Mouse (Mus musculus) liver, embryonic 16.5 days (tissue): ENCODE results near the gene Myzap. TPM values are rescaled to one million over a fixed set of nuclear protein-coding genes. Genes with fewer than 3 reads are reported as not detected.
A peak's percentile ranks its signal among the peaks of the same experiment; 100 is the strongest.

Experiments used
- ATAC-seq: fragments of 200-750 bp; cut with Nextera tagmentation; 2 replicates; pipeline ENCODE4 v1.8.0; 2017; ENCODE audit warnings: low read depth, mild to moderate bottlenecking, moderate number of reproducible peaks, moderate library complexity
- H3K27ac ChIP-seq: fragments of 300-500 bp; sonication (generic); 2 replicates; pipeline ENCODE4 v1.5.1; 2014; ENCODE audit warnings: mild to moderate bottlenecking, low read length
- H3K27me3 ChIP-seq: fragments of 300-500 bp; sonication (generic); 2 replicates; pipeline ENCODE4 v1.6.1; 2014; ENCODE audit warnings: low read depth, low read length, mixed read lengths; ENCODE audit not compliant: control insufficient read depth, insufficient read depth
- H3K36me3 ChIP-seq: fragments of 300-500 bp; sonication (generic); 2 replicates; pipeline ENCODE4 v1.6.1; 2014; ENCODE audit warnings: mild to moderate bottlenecking; ENCODE audit not compliant: control insufficient read depth, insufficient read depth
- H3K4me1 ChIP-seq: fragments of 300-500 bp; sonication (generic); 2 replicates; pipeline ENCODE4 v1.6.1; 2014; ENCODE audit warnings: low read depth, low read length, mixed read lengths; ENCODE audit not compliant: control insufficient read depth
- H3K4me2 ChIP-seq: fragments of 300-500 bp; sonication (generic); 2 replicates; pipeline ENCODE4 v1.6.1; 2014; ENCODE audit warnings: low read depth, low read length, mixed read lengths
- H3K4me3 ChIP-seq: fragments of 300-500 bp; sonication (generic); 2 replicates; pipeline ENCODE4 v1.5.1; 2014; ENCODE audit warnings: low read depth, mild to moderate bottlenecking, low read length
- H3K9ac ChIP-seq: fragments of 300-500 bp; sonication (generic); 2 replicates; pipeline ENCODE4 v1.6.1; 2014; ENCODE audit warnings: low read depth, low read length
- H3K9me3 ChIP-seq: fragments of 300-500 bp; sonication (generic); replicated peaks from 2 replicates; pipeline ENCODE4 v1.6.1; 2016; ENCODE audit warnings: low read length; ENCODE audit not compliant: control insufficient read depth
- WGBS: fragments of 180-500 bp; shearing (Covaris S2); extraction: QIAGEN DNeasy Blood & Tissue Kit; methylation state at CpG from one replicate; pipeline ENCODE4 v1.1.7; 2014; ENCODE audit not compliant: insufficient replicate concordance; 5-methylcytosine and 5-hydroxymethylcytosine counted together
- polyA plus RNA-seq: library from polyadenylated mRNA; unstranded; fragments of >200 nt; fragmentation: Nextera tagmentation; extraction: Ambion mirVana; gene quantifications from 2 replicates; pipeline ENCODE4 v1.2.1, GENCODE M21; 2015

Myzap gene
- polyA plus RNA-seq, 1 experiment from 2014 or later: 2.0 TPM

GRCm38 (mm10) chr9:71611876-71612275, 19.7 kb upstream of the Myzap start:
- no peaks in the 10 kb centered on the region for H3K27me3 ChIP-seq
- 68% methylated on average over 4 of the region's 4 CpGs for WGBS
- H3K36me3 ChIP-seq: no peaks in the 10 kb centered on the region
- no peak overlapping the region for H3K4me2 ChIP-seq
- H3K4me1 ChIP-seq: no peaks in the 10 kb centered on the region; the same call in 1 of the 2 replicates
- no peak overlapping the region for H3K9ac ChIP-seq
- H3K27ac ChIP-seq: no peak overlapping the region
- no peak for ATAC-seq
- no peaks in the 10 kb centered on the region for H3K9me3 ChIP-seq
- H3K4me3 ChIP-seq: no peak overlapping the region

GRCm38 (mm10) chr9:71609010-71609409, 16.9 kb upstream of the Myzap start:
- H3K4me1 ChIP-seq: no peaks in the 10 kb centered on the region; the same call in 1 of the 2 replicates
- no peaks in the 10 kb centered on the region for H3K9me3 ChIP-seq
- no peak overlapping the region for H3K4me3 ChIP-seq
- no peak overlapping the region for H3K9ac ChIP-seq
- no peak overlapping the region for H3K27ac ChIP-seq
- H3K4me2 ChIP-seq: no peak overlapping the region
- 54% methylated on average over 6 of the region's 6 CpGs for WGBS
- H3K36me3 ChIP-seq: no peaks in the 10 kb centered on the region
- ATAC-seq: no peak
- H3K27me3 ChIP-seq: no peaks in the 10 kb centered on the region

- Histone ChIP-seq H3K4me3 (no peak overlapping the region), H3K27me3 (no peaks in the 10 kb centered on the region), H3K36me3 (no peaks in the 10 kb centered on the region), H3K4me1 (no peaks in the 10 kb centered on the region; the same call in 1 of the 2 replicates), H3K9ac (no peak overlapping the region), H3K4me2 (no peak overlapping the region), H3K27ac (no peak overlapping the region), H3K9me3 (no peaks in the 10 kb centered on the region)
- ATAC-seq: peak; percentile 86
- 15% methylated on average over 13 of the region's 13 CpGs for WGBS
These were observed 14.3 kb upstream of the Myzap start for GRCm38 (mm10) chr9:71606296-71607057.

- 22% methylated on average over 6 of the region's 6 CpGs for WGBS
- H3K4me2 ChIP-seq: no peak overlapping the region
- H3K27me3 ChIP-seq: no peaks in the 10 kb centered on the region
- peak; percentile 25; the same call in 1 of the 2 replicates for ATAC-seq
- no peaks in the 10 kb centered on the region; the same call in 1 of the 2 replicates for H3K4me1 ChIP-seq
- no peak overlapping the region for H3K4me3 ChIP-seq
- H3K27ac ChIP-seq: no peak overlapping the region
- no peaks in the 10 kb centered on the region for H3K36me3 ChIP-seq
- H3K9ac ChIP-seq: no peak overlapping the region
- no peaks in the 10 kb centered on the region for H3K9me3 ChIP-seq
These were observed 12.9 kb upstream of the Myzap start for GRCm38 (mm10) chr9:71604914-71605635.

- Histone ChIP-seq H3K27ac (no peak overlapping the region), H3K4me2 (no peak overlapping the region), H3K9ac (no peak overlapping the region), H3K4me1 (no peaks in the 10 kb centered on the region), H3K9me3 (no peaks in the 10 kb centered on the region), H3K4me3 (no peak overlapping the region), H3K36me3 (no peaks in the 10 kb centered on the region), H3K27me3 (no peaks in the 10 kb centered on the region)
- ATAC-seq: no peak
- WGBS: 54% methylated on average over 7 of the region's 7 CpGs
These were observed 7.7 kb upstream of the Myzap start for GRCm38 (mm10) chr9:71599861-71600260.

GRCm38 (mm10) chr9:71596888-71597287, 4.7 kb upstream of the Myzap start:
- WGBS: 30% methylated on average over 6 of the region's 6 CpGs
- Histone ChIP-seq H3K27ac (no peak overlapping the region), H3K27me3 (no peaks in the 10 kb centered on the region), H3K4me3 (no peak overlapping the region), H3K4me2 (no peak overlapping the region), H3K9me3 (no peaks in the 10 kb centered on the region), H3K36me3 (no peaks in the 10 kb centered on the region), H3K4me1 (peaks cover 5% of the 10 kb centered on the region), H3K9ac (no peak overlapping the region)
- ATAC-seq: no peak

- Histone ChIP-seq H3K4me3 (peak overlapping the region; percentile 55; the same call in 1 of the 2 replicates), H3K36me3 (no peaks in the 10 kb centered on the region), H3K27me3 (no peaks in the 10 kb centered on the region), H3K4me2 (peak overlapping the region; percentile 59), H3K9me3 (no peaks in the 10 kb centered on the region), H3K4me1 (peaks cover 7% of the 10 kb centered on the region), H3K9ac (no peak overlapping the region), H3K27ac (no peak overlapping the region)
- WGBS: 24% methylated on average over 6 of the region's 6 CpGs
- 0 out of 2 replicates have a peak, but pooled peaks have one; percentile 30 for ATAC-seq
These were observed 571 bp upstream of the Myzap start for GRCm38 (mm10) chr9:71592577-71593285.

- Histone ChIP-seq H3K27me3 (no peaks in the 10 kb centered on the region), H3K4me1 (peaks cover 7% of the 10 kb centered on the region), H3K9ac (no peak overlapping the region), H3K9me3 (no peaks in the 10 kb centered on the region), H3K4me3 (no peak overlapping the region), H3K27ac (no peak overlapping the region), H3K4me2 (no peak overlapping the region), H3K36me3 (no peaks in the 10 kb centered on the region)
- 45% methylated on average over 5 of the region's 5 CpGs for WGBS
- ATAC-seq: no peak
These were observed 1.1 kb downstream of the Myzap start for GRCm38 (mm10) chr9:71591106-71591505.
